Mouse (Mus musculus) myocyte (in vitro differentiated cells): Measurements from ENCODE around the gene Rad17.

Experiments
- CEBPB ChIP-seq: IDR thresholded peaks from 2 replicates; pipeline ENCODE4 v1.6.1; 2011; ENCODE audit warnings: mild to moderate bottlenecking, moderate library complexity; ENCODE audit not compliant: poor library complexity, insufficient read depth, severe bottlenecking
- MAX ChIP-seq: IDR thresholded peaks from one replicate; pipeline ENCODE4 v1.6.1; 2011; ENCODE audit warnings: low read depth, mild to moderate bottlenecking, control low read depth
- MYOD1 ChIP-seq, 3 experiments: IDR thresholded peaks; one replicate each; pipeline ENCODE4 v1.6.1; 2011; ENCODE audit warnings: control low read depth in 2 of 3, low read depth in 2 of 3, mild to moderate bottlenecking in 2 of 3, moderate library complexity in 1 of 3; ENCODE audit not compliant: insufficient read length in 2 of 3, control insufficient read depth in 1 of 3
- MYOG ChIP-seq, 3 experiments: IDR thresholded peaks; one replicate each; pipeline ENCODE4 v1.6.1; 2011; ENCODE audit warnings: control low read depth in 2 of 3, low read depth in 2 of 3, mild to moderate bottlenecking in 2 of 3; ENCODE audit not compliant: insufficient read length in 2 of 3, control insufficient read depth in 1 of 3, insufficient read depth in 1 of 3
- POLR2A ChIP-seq: IDR thresholded peaks from one replicate; pipeline ENCODE4 v1.6.1; 2011; ENCODE audit warnings: low read depth, mild to moderate bottlenecking, control low read depth, moderate library complexity; ENCODE audit not compliant: insufficient read length
- POLR2AphosphoS2 ChIP-seq: IDR thresholded peaks from one replicate; pipeline ENCODE4 v1.6.1; 2011; ENCODE audit warnings: low read depth, control low read depth; ENCODE audit not compliant: insufficient read length
- TCF12 ChIP-seq: IDR thresholded peaks from one replicate; pipeline ENCODE4 v1.6.1; 2011; ENCODE audit warnings: mild to moderate bottlenecking, control low read depth; ENCODE audit not compliant: poor library complexity, insufficient read depth, severe bottlenecking

DNA sequence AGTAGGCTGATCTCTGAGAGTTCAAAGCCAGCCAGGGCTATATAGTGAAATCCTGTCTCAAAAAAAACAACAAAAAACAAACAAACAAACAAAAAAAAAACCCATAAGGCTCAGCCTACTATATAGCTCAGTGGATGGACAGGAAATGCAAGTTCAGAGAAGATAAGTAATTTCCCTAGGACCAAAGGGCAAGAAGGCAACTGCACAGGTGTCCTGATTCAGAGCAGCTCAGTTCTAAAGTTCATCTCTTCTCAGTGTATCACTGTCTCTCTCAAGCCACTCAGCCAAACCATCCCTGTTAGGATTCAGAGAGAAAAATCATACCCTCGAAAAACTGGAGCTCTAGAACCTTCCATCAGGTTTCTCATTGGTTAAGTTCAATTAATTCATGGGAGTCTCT is 45.0 kb downstream of the Rad17 start:
- TF ChIP-seq POLR2A (no peak), POLR2AphosphoS2 (no peak), MYOG (IDR thresholded peaks at IDR 0.05; ENCODE audit: control insufficient read depth in 1 of 3, insufficient read depth in 1 of 3, insufficient read length in 2 of 3, low read depth in 2 of 3) (no peak), MYOD1 (IDR thresholded peaks at IDR 0.05; ENCODE audit: control insufficient read depth in 1 of 3, insufficient read length in 2 of 3, low read depth in 2 of 3) (no peak), MAX (no peak), TCF12 (no peak), CEBPB (no peak)
